Mouse (Mus musculus): ENCODE data around the gene Pecr. TPM values are rescaled to one million over a fixed set of nuclear protein-coding genes. Genes with fewer than 3 reads are reported as not detected.

Pecr gene
- polyA plus RNA-seq, 1 experiment from 2014 or later: 132 TPM

GRCm38 (mm10) chr1:72291421-72291820 lies 7.3 kb upstream of the Pecr start:
- no peak for DNase-seq
- H3K27me3 ChIP-seq (ENCODE audit: insufficient read depth, low read length): no peaks in the 10 kb centered on the region
- H3K27ac ChIP-seq (ENCODE audit: low read depth): no peak overlapping the region
- 78% methylated on average over 4 of the region's 4 CpGs for WGBS (ENCODE audit: insufficient replicate concordance)
- no peak overlapping the region for H3K9ac ChIP-seq (replicated peaks)
- no peak for ATAC-seq
- H3K4me1 ChIP-seq (ENCODE audit: insufficient read depth): peaks cover 10% of the 10 kb centered on the region; the same call in 1 of the 2 replicates
- H3K4me2 ChIP-seq (ENCODE audit: low read depth, low read length): no peak overlapping the region
- no peaks in the 10 kb centered on the region for H3K36me3 ChIP-seq (replicated peaks; ENCODE audit: insufficient read depth, low read length)
- H3K4me3 ChIP-seq (ENCODE audit: low read depth, low read length): no peak overlapping the region
- no peak for TF ChIP-seq CTCF (IDR thresholded peaks at IDR 0.05; ENCODE audit: low read depth)
- no peaks in the 10 kb centered on the region for H3K9me3 ChIP-seq (ENCODE audit: low read length)

- Histone ChIP-seq H3K4me2 (ENCODE audit: low read depth, low read length) (no peak overlapping the region), H3K4me3 (ENCODE audit: low read depth, low read length) (no peak overlapping the region), H3K4me1 (ENCODE audit: insufficient read depth) (peaks cover 10% of the 10 kb centered on the region; the same call in 1 of the 2 replicates), H3K27me3 (ENCODE audit: insufficient read depth, low read length) (no peaks in the 10 kb centered on the region), H3K9me3 (ENCODE audit: low read length) (no peaks in the 10 kb centered on the region), H3K9ac (replicated peaks) (no peak overlapping the region), H3K27ac (ENCODE audit: low read depth) (no peak overlapping the region), H3K36me3 (replicated peaks; ENCODE audit: insufficient read depth, low read length) (no peaks in the 10 kb centered on the region)
- WGBS (ENCODE audit: insufficient replicate concordance): 92% methylated on average over 4 of the region's 4 CpGs
- no peak for DNase-seq
- TF ChIP-seq CTCF (IDR thresholded peaks at IDR 0.05; ENCODE audit: low read depth): no peak
- no peak for TF ChIP-seq EP300 (IDR thresholded peaks at IDR 0.05; ENCODE audit: low read depth)
- ATAC-seq: no peak
Measured at GRCm38 (mm10) chr1:72290896-72291295, 6.8 kb upstream of the Pecr start.

GRCm38 (mm10) chr1:72288527-72289150 lies 4.5 kb upstream of the Pecr start:
- TF ChIP-seq EP300 (IDR thresholded peaks at IDR 0.05; ENCODE audit: low read depth) (no peak), CTCF (IDR thresholded peaks at IDR 0.05; ENCODE audit: low read depth) (no peak)
- DNase-seq (peak; percentile 15), ATAC-seq (peak; percentile 81)
- H3K9me3 ChIP-seq (ENCODE audit: low read length): no peaks in the 10 kb centered on the region
- H3K27me3 ChIP-seq (ENCODE audit: insufficient read depth, low read length): no peaks in the 10 kb centered on the region
- H3K36me3 ChIP-seq (replicated peaks; ENCODE audit: insufficient read depth, low read length): no peaks in the 10 kb centered on the region
- no peak overlapping the region for H3K9ac ChIP-seq (replicated peaks)
- H3K27ac ChIP-seq (ENCODE audit: low read depth): peak overlapping the region; percentile 77
- H3K4me1 ChIP-seq (ENCODE audit: insufficient read depth): peaks cover 15% of the 10 kb centered on the region
- 60% methylated on average over 4 of the region's 4 CpGs for WGBS (ENCODE audit: insufficient replicate concordance)
- no peak overlapping the region for H3K4me3 ChIP-seq (ENCODE audit: low read depth, low read length)
- peak overlapping the region; percentile 39 for H3K4me2 ChIP-seq (ENCODE audit: low read depth, low read length)

GRCm38 (mm10) chr1:72287893-72288292 lies 3.8 kb upstream of the Pecr start:
- Histone ChIP-seq H3K9ac (replicated peaks) (no peak overlapping the region), H3K4me1 (ENCODE audit: insufficient read depth) (peaks cover 12% of the 10 kb centered on the region), H3K4me3 (ENCODE audit: low read depth, low read length) (no peak overlapping the region), H3K9me3 (ENCODE audit: low read length) (no peaks in the 10 kb centered on the region), H3K27me3 (ENCODE audit: insufficient read depth, low read length) (no peaks in the 10 kb centered on the region), H3K27ac (ENCODE audit: low read depth) (peak overlapping the region; percentile 77), H3K36me3 (replicated peaks; ENCODE audit: insufficient read depth, low read length) (no peaks in the 10 kb centered on the region), H3K4me2 (ENCODE audit: low read depth, low read length) (peak overlapping the region; percentile 39; the same call in 1 of the 2 replicates)
- ATAC-seq (peak; percentile 50), DNase-seq (no peak)
- WGBS (ENCODE audit: insufficient replicate concordance): 52% methylated on average over 4 of the region's 4 CpGs
- TF ChIP-seq EP300 (IDR thresholded peaks at IDR 0.05; ENCODE audit: low read depth): no peak
- no peak for TF ChIP-seq CTCF (IDR thresholded peaks at IDR 0.05; ENCODE audit: low read depth)

GRCm38 (mm10) chr1:72286904-72287303 lies 2.8 kb upstream of the Pecr start:
- Histone ChIP-seq H3K27ac (ENCODE audit: low read depth) (no peak overlapping the region), H3K36me3 (replicated peaks; ENCODE audit: insufficient read depth, low read length) (no peaks in the 10 kb centered on the region), H3K9me3 (ENCODE audit: low read length) (no peaks in the 10 kb centered on the region), H3K9ac (replicated peaks) (no peak overlapping the region), H3K4me3 (ENCODE audit: low read depth, low read length) (no peak overlapping the region), H3K4me2 (ENCODE audit: low read depth, low read length) (no peak overlapping the region), H3K4me1 (ENCODE audit: insufficient read depth) (peaks cover 12% of the 10 kb centered on the region), H3K27me3 (ENCODE audit: insufficient read depth, low read length) (no peaks in the 10 kb centered on the region)
- 39% methylated on average over 5 of the region's 5 CpGs for WGBS (ENCODE audit: insufficient replicate concordance)
- TF ChIP-seq EP300 (IDR thresholded peaks at IDR 0.05; ENCODE audit: low read depth) (no peak), CTCF (IDR thresholded peaks at IDR 0.05; ENCODE audit: low read depth) (no peak)
- ATAC-seq (no peak), DNase-seq (no peak)

- no peaks in the 10 kb centered on the region for H3K9me3 ChIP-seq (ENCODE audit: low read length)
- H3K4me2 ChIP-seq (ENCODE audit: low read depth, low read length): peak overlapping the region; percentile 95
- H3K27me3 ChIP-seq (ENCODE audit: insufficient read depth, low read length): no peaks in the 10 kb centered on the region
- no peak overlapping the region for H3K27ac ChIP-seq (ENCODE audit: low read depth)
- ATAC-seq (no peak), DNase-seq (no peak)
- H3K9ac ChIP-seq (replicated peaks): no peak overlapping the region
- no peaks in the 10 kb centered on the region for H3K36me3 ChIP-seq (replicated peaks; ENCODE audit: insufficient read depth, low read length)
- H3K4me3 ChIP-seq (ENCODE audit: low read depth, low read length): peak overlapping the region; percentile 66; the same call in 1 of the 2 replicates
- H3K4me1 ChIP-seq (ENCODE audit: insufficient read depth): peaks cover 12% of the 10 kb centered on the region
- TF ChIP-seq EP300 (IDR thresholded peaks at IDR 0.05; ENCODE audit: low read depth) (no peak), CTCF (IDR thresholded peaks at IDR 0.05; ENCODE audit: low read depth) (no peak)
- WGBS (ENCODE audit: insufficient replicate concordance): 7% methylated on average over 5 of the region's 5 CpGs
Measured at GRCm38 (mm10) chr1:72284539-72284938, 425 bp upstream of the Pecr start.

All from liver, postnatal 0 days (tissue).